In the genomic region with DNA sequence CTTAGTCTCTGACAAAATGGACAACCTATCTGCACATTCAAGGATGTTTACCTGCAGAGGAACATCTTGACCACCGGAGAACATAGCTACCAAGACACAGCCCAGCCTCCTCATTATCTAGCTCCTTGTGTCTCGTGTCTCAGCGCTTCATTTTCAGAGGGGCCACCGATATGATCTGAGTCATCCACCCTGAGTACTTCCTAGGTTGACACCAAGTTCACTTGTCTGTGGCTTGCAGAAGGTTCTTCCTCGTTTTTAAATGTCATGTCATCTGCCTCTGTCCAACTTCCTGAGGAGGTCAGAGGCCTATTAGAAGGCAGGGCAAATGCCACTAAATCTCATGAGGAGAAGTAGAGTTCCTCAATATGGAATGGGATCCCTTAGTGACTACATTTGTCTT, we compare ENCODE assay signal across 10 mouse cellular contexts. TPM values are rescaled to one million over a fixed set of nuclear protein-coding genes. Genes with fewer than 3 reads are reported as not detected.
DNase-seq lines count a peak whose midpoint lies in the region; ATAC-seq and TF ChIP-seq lines count a peak whose summit lies in the region.
"Had no signal": no experiment of that assay in that cellular context is flagged by ENCODE, and none has a peak within 500 bp of the region (broad histone marks: within the 10 kb centered on the region; RNA-seq: fewer than 3 reads in every experiment).

No protein-coding gene starts in this region.

- H3K4me1 ChIP-seq in heart, embryonic 16.5 days (ENCODE audit: control insufficient read depth, insufficient read depth, low read length) = peaks cover 10% of the 10 kb centered on the region

- no peak for ATAC-seq in heart, embryonic 16.5 days (replicated peaks; ENCODE audit: extremely low read depth, insufficient read depth, low FRiP score)
- ATAC-seq in monocyte, adult 5-6 weeks (replicated peaks; ENCODE audit: insufficient number of reproducible peaks, low FRiP score, low TSS enrichment, poor library complexity, severe bottlenecking) = peak; percentile 57

- no peak overlapping the region for H3K4me2 ChIP-seq in heart, embryonic 16.5 days (ENCODE audit: low read depth, low read length)

- WGBS in heart, embryonic 16.5 days = 65% methylated on average over 5 of the region's 5 CpGs

- H3K36me3 ChIP-seq in heart, embryonic 16.5 days (ENCODE audit: control insufficient read depth, insufficient read depth) = no peaks in the 10 kb centered on the region

- TF ChIP-seq CTCF in layer of hippocampus, adult 2 months (conservative IDR thresholded peaks at IDR 0.05) = no peak

- peak; percentile 51 for DNase-seq in cerebellum, adult 9-10 months
- DNase-seq in cerebellum, adult 9-11 months = no peak
- no peak for DNase-seq in layer of hippocampus, adult 2 months (ENCODE audit: low spot score in 2 of 2)
- no peak for DNase-seq in layer of hippocampus, adult 11-12 months (ENCODE audit: low spot score)
- DNase-seq in left cerebral cortex, adult 18-20 months (ENCODE audit: low spot score in 2 of 2) = no peak
- no peak for DNase-seq in urinary bladder, postnatal 4 days (ENCODE audit: low spot score in 2 of 2)
- DNase-seq: layer of hippocampus, postnatal 36 days; right cerebral cortex, postnatal 25 days had no signal

- H3K9me3 ChIP-seq in heart, embryonic 16.5 days (replicated peaks; ENCODE audit: control insufficient read depth, low read length) = no peaks in the 10 kb centered on the region

- peaks cover 3% of the 10 kb centered on the region; the same call in 1 of the 2 replicates for H3K27me3 ChIP-seq in heart, embryonic 16.5 days (ENCODE audit: control insufficient read depth, insufficient read depth, low read length)

- H3K4me3 ChIP-seq in layer of hippocampus, adult 2 months = no peak overlapping the region
- H3K4me3 ChIP-seq in heart, embryonic 16.5 days (ENCODE audit: low read length) = no peak overlapping the region

- no peak overlapping the region for H3K9ac ChIP-seq in heart, embryonic 16.5 days (ENCODE audit: low read length)

- peak overlapping the region; percentile 97; the same call in 1 of the 2 replicates for H3K27ac ChIP-seq in layer of hippocampus, adult 2 months
- H3K27ac ChIP-seq in heart, embryonic 16.5 days (ENCODE audit: low read length) = peak overlapping the region; percentile 84

RNA-seq across cellular contexts. Expression of a gene that starts 1.4 kb away (rescaled TPM):
- total RNA-seq in layer of hippocampus, adult 2 months (2021) = 100 to 1,000 TPM; 170 to 183 TPM
- 8.4 and 9.4 TPM in 2 replicates for polyA plus RNA-seq in heart, embryonic 16.5 days (2015; fragmentation: Nextera tagmentation; extraction: Ambion mirVana)
- 101 to 149 TPM (median 129 TPM) in 3 replicates for total RNA-seq in monocyte, adult 5-6 weeks (2017)
- 100 to 1,000 TPM; 247 to 294 TPM for total RNA-seq in left cerebral cortex, adult 18-20 months (2021)

RNA-seq across cellular contexts. Expression of a gene that starts 11.3 kb away (rescaled TPM):
- total RNA-seq in layer of hippocampus, adult 2 months (2021) = 10 to 100 TPM; 33.9 to 35.9 TPM
- polyA plus RNA-seq in heart, embryonic 16.5 days (2015; fragmentation: Nextera tagmentation; extraction: Ambion mirVana) = 35.8 and 37.8 TPM in 2 replicates
- total RNA-seq in monocyte, adult 5-6 weeks (2017) = 24.9 to 42.9 TPM (median 27.3 TPM) in 3 replicates
- total RNA-seq in left cerebral cortex, adult 18-20 months (2021) = 10 to 100 TPM; 37.3 to 37.9 TPM
